Mouse (Mus musculus) spleen, adult 12 weeks (tissue): ENCODE data around the gene Dop1a.

Experiments used
- DNase-seq: peaks from one replicate; pipeline ENCODE4 v3.0.0; 2022; ENCODE audit warnings: low spot score

Dop1a gene

GRCm38 (mm10) chr9:86507437-86507836, 40.5 kb downstream of the Dop1a start:
- no peak for DNase-seq

- no peak for DNase-seq
Observed at GRCm38 (mm10) chr9:86513733-86514132, 46.8 kb downstream of the Dop1a start.

- no peak for DNase-seq
Observed at GRCm38 (mm10) chr9:86514390-86514789, 47.4 kb downstream of the Dop1a start.

GRCm38 (mm10) chr9:86514798-86515197, 47.8 kb downstream of the Dop1a start:
- DNase-seq = no peak

- DNase-seq = no peak
Observed at GRCm38 (mm10) chr9:86522335-86522734, 55.4 kb downstream of the Dop1a start.

- DNase-seq = no peak
Observed at GRCm38 (mm10) chr9:86525600-86525999, 58.6 kb downstream of the Dop1a start.

GRCm38 (mm10) chr9:86534071-86534470, 67.1 kb downstream of the Dop1a start:
- no peak for DNase-seq

GRCm38 (mm10) chr9:86543451-86543850, 76.5 kb downstream of the Dop1a start:
- no peak for DNase-seq

- no peak for DNase-seq
Observed at GRCm38 (mm10) chr9:86544559-86544958, 77.6 kb downstream of the Dop1a start.

GRCm38 (mm10) chr9:86549637-86550162, 82.7 kb downstream of the Dop1a start:
- no peak for DNase-seq

GRCm38 (mm10) chr9:86550717-86551116, 83.8 kb downstream of the Dop1a start:
- no peak for DNase-seq

GRCm38 (mm10) chr9:86553886-86554285, 86.9 kb downstream of the Dop1a start:
- no peak for DNase-seq

- DNase-seq = no peak
Observed at GRCm38 (mm10) chr9:86554641-86555040, 87.7 kb downstream of the Dop1a start.

- DNase-seq = no peak
Observed at GRCm38 (mm10) chr9:86560543-86560942, 93.6 kb downstream of the Dop1a start.

- no peak for DNase-seq
Observed at GRCm38 (mm10) chr9:86569314-86569910, 102.5 kb downstream of the Dop1a start.

- no peak for DNase-seq
Observed at GRCm38 (mm10) chr9:86570261-86570890, 103.4 kb downstream of the Dop1a start.

GRCm38 (mm10) chr9:86570946-86571345, 104.0 kb downstream of the Dop1a start:
- DNase-seq = no peak

GRCm38 (mm10) chr9:86571540-86572135, 104.7 kb downstream of the Dop1a start, which contains the start of the genes Pgm3 and Rwdd2a:
Pgm3 (minus strand) TSS chr9:86571842.
Rwdd2a (plus strand) TSS chr9:86571991.
- peak; percentile 88 for DNase-seq

GRCm38 (mm10) chr9:86572196-86572595, 105.2 kb downstream of the Dop1a start:
- DNase-seq = no peak

- DNase-seq = peak; percentile 72
Observed at GRCm38 (mm10) chr9:86572636-86573291, 105.8 kb downstream of the Dop1a start.

- DNase-seq = no peak
Observed at GRCm38 (mm10) chr9:86573616-86574303, 106.8 kb downstream of the Dop1a start.

GRCm38 (mm10) chr9:86575178-86575577, 108.2 kb downstream of the Dop1a start:
- DNase-seq = no peak
